Mouse (Mus musculus) brain, embryonic 14.5 days (tissue): ENCODE results near the gene Pank4.

Experiments used
- CTCF ChIP-seq: fragments of 200-500 bp; IDR thresholded peaks from 2 replicates; pipeline ENCODE4 v1.5.1; 2012; ENCODE audit warnings: inconsistent platforms, mild to moderate bottlenecking, moderate library complexity, borderline replicate concordance; ENCODE audit not compliant: insufficient read depth, insufficient read length; ENCODE audit errors: extremely low read depth
- POLR2A ChIP-seq: fragments of 200-500 bp; IDR thresholded peaks from 2 replicates; pipeline ENCODE4 v1.6.1; 2012; ENCODE audit warnings: mild to moderate bottlenecking, inconsistent platforms, borderline replicate concordance; ENCODE audit not compliant: poor library complexity, insufficient read depth, insufficient read length, severe bottlenecking; ENCODE audit errors: extremely low read depth

- TF ChIP-seq CTCF = no peak
- TF ChIP-seq POLR2A = no peak
These were observed 50.9 kb downstream of the Pank4 start for GRCm38 (mm10) chr4:155014791-155015190.
